Mouse (Mus musculus) embryonic facial prominence, embryonic 15.5 days (tissue): ENCODE data around the gene Nmnat2. TPM values are rescaled to one million over a fixed set of nuclear protein-coding genes. Genes with fewer than 3 reads are reported as not detected.

Source experiments
- ATAC-seq: fragments of 200-750 bp; cut with Nextera tagmentation; 2 replicates; pipeline ENCODE4 v1.8.0; 2017; ENCODE audit warnings: low read depth, moderate TSS enrichment; ENCODE audit not compliant: insufficient number of reproducible peaks, low FRiP score, low TSS enrichment
- H3K27ac ChIP-seq: fragments of 300-500 bp; sonication (generic); replicated peaks from 2 replicates; pipeline ENCODE4 v1.5.1; 2015; ENCODE audit warnings: mild to moderate bottlenecking, inconsistent platforms
- H3K27me3 ChIP-seq: fragments of 300-500 bp; sonication (generic); 2 replicates; pipeline ENCODE4 v1.6.1; 2015; ENCODE audit warnings: inconsistent platforms
- H3K36me3 ChIP-seq: fragments of 300-500 bp; sonication (generic); 2 replicates; pipeline ENCODE4 v1.6.1; 2015; ENCODE audit warnings: mild to moderate bottlenecking, inconsistent platforms
- H3K4me1 ChIP-seq: fragments of 300-500 bp; sonication (generic); 2 replicates; pipeline ENCODE4 v1.6.1; 2015; ENCODE audit warnings: inconsistent platforms
- H3K4me2 ChIP-seq: fragments of 300-500 bp; sonication (generic); replicated peaks from 2 replicates; pipeline ENCODE4 v1.6.1; 2015; ENCODE audit warnings: mild to moderate bottlenecking, inconsistent platforms
- H3K4me3 ChIP-seq: fragments of 300-500 bp; sonication (generic); replicated peaks from 2 replicates; pipeline ENCODE4 v1.5.1; 2015; ENCODE audit warnings: mild to moderate bottlenecking, inconsistent platforms
- H3K9ac ChIP-seq: fragments of 300-500 bp; sonication (generic); 2 replicates; pipeline ENCODE4 v1.6.1; 2015; ENCODE audit warnings: inconsistent platforms
- H3K9me3 ChIP-seq: fragments of 300-500 bp; sonication (generic); replicated peaks from 2 replicates; pipeline ENCODE4 v1.6.1; 2016; ENCODE audit warnings: inconsistent platforms
- WGBS: fragments of 180-500 bp; shearing (Covaris S2); methylation state at CpG from one replicate; pipeline ENCODE4 v1.1.7; 2015; 5-methylcytosine and 5-hydroxymethylcytosine counted together
- polyA plus RNA-seq: library from polyadenylated mRNA; unstranded; fragments of >200 nt; fragmentation: Nextera tagmentation; extraction: Ambion mirVana; gene quantifications from 2 replicates; pipeline ENCODE4 v1.2.1, GENCODE M21; 2015

The Nmnat2 gene
- polyA plus RNA-seq, 1 experiment from 2014 or later, result 2.8 TPM

- WGBS, result 75% methylated on average over 2 of the region's 2 CpGs
- Histone ChIP-seq H3K4me3 (no peak overlapping the region), H3K4me1 (0 out of 2 replicates have a peak, but pooled peaks cover 15% of the 10 kb centered on the region), H3K4me2 (no peak overlapping the region), H3K9me3 (no peaks in the 10 kb centered on the region), H3K27ac (no peak overlapping the region), H3K27me3 (0 out of 2 replicates have a peak, but pooled peaks cover 6% of the 10 kb centered on the region), H3K36me3 (no peaks in the 10 kb centered on the region), H3K9ac (no peak overlapping the region)
- ATAC-seq, result no peak
These were observed 86.3 kb downstream of the Nmnat2 start for GRCm38 (mm10) chr1:153041046-153041445.

- Histone ChIP-seq H3K4me3 (no peak overlapping the region), H3K27me3 (0 out of 2 replicates have a peak, but pooled peaks cover 6% of the 10 kb centered on the region), H3K4me1 (0 out of 2 replicates have a peak, but pooled peaks cover 11% of the 10 kb centered on the region), H3K4me2 (no peak overlapping the region), H3K9me3 (no peaks in the 10 kb centered on the region), H3K36me3 (no peaks in the 10 kb centered on the region), H3K9ac (no peak overlapping the region), H3K27ac (no peak overlapping the region)
- 66% methylated on average over 2 of the region's 2 CpGs for WGBS
- no peak for ATAC-seq
These were observed 87.5 kb downstream of the Nmnat2 start for GRCm38 (mm10) chr1:153042318-153042717.

GRCm38 (mm10) chr1:153043332-153043731 lies 88.5 kb downstream of the Nmnat2 start:
- H3K4me1 ChIP-seq, result peaks cover 14% of the 10 kb centered on the region; the same call in 1 of the 2 replicates
- no peak for ATAC-seq
- H3K9ac ChIP-seq, result no peak overlapping the region
- no peak overlapping the region for H3K27ac ChIP-seq
- H3K4me3 ChIP-seq, result no peak overlapping the region
- H3K4me2 ChIP-seq, result no peak overlapping the region
- H3K36me3 ChIP-seq, result no peaks in the 10 kb centered on the region
- H3K27me3 ChIP-seq, result 0 out of 2 replicates have a peak, but pooled peaks cover 6% of the 10 kb centered on the region
- no peaks in the 10 kb centered on the region for H3K9me3 ChIP-seq
- WGBS, result 58% methylated on average over 6 of the region's 6 CpGs

- H3K27me3 ChIP-seq, result 0 out of 2 replicates have a peak, but pooled peaks cover 6% of the 10 kb centered on the region
- H3K4me3 ChIP-seq, result no peak overlapping the region
- H3K9ac ChIP-seq, result no peak overlapping the region
- H3K4me1 ChIP-seq, result peaks cover 18% of the 10 kb centered on the region; the same call in 1 of the 2 replicates
- H3K36me3 ChIP-seq, result no peaks in the 10 kb centered on the region
- WGBS, result 63% methylated on average over 11 of the region's 11 CpGs
- no peak for ATAC-seq
- H3K4me2 ChIP-seq, result no peak overlapping the region
- no peaks in the 10 kb centered on the region for H3K9me3 ChIP-seq
- no peak overlapping the region for H3K27ac ChIP-seq
These were observed 90.6 kb downstream of the Nmnat2 start for GRCm38 (mm10) chr1:153045368-153045767.

GRCm38 (mm10) chr1:153048147-153048878 lies 93.5 kb downstream of the Nmnat2 start:
- peaks cover 16% of the 10 kb centered on the region; the same call in 1 of the 2 replicates for H3K4me1 ChIP-seq
- no peak overlapping the region for H3K4me2 ChIP-seq
- H3K9ac ChIP-seq, result no peak overlapping the region
- H3K36me3 ChIP-seq, result no peaks in the 10 kb centered on the region
- ATAC-seq, result peak; percentile 52; the same call in 1 of the 2 replicates
- 0 out of 2 replicates have a peak overlapping the region, but pooled peaks have one; percentile 55 for H3K27ac ChIP-seq
- no peaks in the 10 kb centered on the region for H3K9me3 ChIP-seq
- no peak overlapping the region for H3K4me3 ChIP-seq
- 0 out of 2 replicates have a peak, but pooled peaks cover 8% of the 10 kb centered on the region for H3K27me3 ChIP-seq
- WGBS, result 35% methylated on average over 14 of the region's 14 CpGs

GRCm38 (mm10) chr1:153049451-153049850 lies 94.7 kb downstream of the Nmnat2 start:
- Histone ChIP-seq H3K27ac (no peak overlapping the region), H3K4me3 (no peak overlapping the region), H3K9ac (no peak overlapping the region), H3K36me3 (no peaks in the 10 kb centered on the region), H3K9me3 (no peaks in the 10 kb centered on the region), H3K27me3 (0 out of 2 replicates have a peak, but pooled peaks cover 5% of the 10 kb centered on the region), H3K4me2 (no peak overlapping the region), H3K4me1 (peaks cover 23% of the 10 kb centered on the region)
- ATAC-seq, result no peak
- 69% methylated on average over 2 of the region's 2 CpGs for WGBS

GRCm38 (mm10) chr1:153051474-153051873 lies 96.7 kb downstream of the Nmnat2 start:
- Histone ChIP-seq H3K27ac (no peak overlapping the region), H3K4me3 (no peak overlapping the region), H3K27me3 (0 out of 2 replicates have a peak, but pooled peaks cover 2% of the 10 kb centered on the region), H3K4me2 (no peak overlapping the region), H3K9ac (no peak overlapping the region), H3K4me1 (peaks cover 26% of the 10 kb centered on the region), H3K36me3 (no peaks in the 10 kb centered on the region), H3K9me3 (no peaks in the 10 kb centered on the region)
- ATAC-seq, result no peak
- WGBS, result 84% methylated on average over 5 of the region's 5 CpGs

- Histone ChIP-seq H3K36me3 (no peaks in the 10 kb centered on the region), H3K4me1 (peaks cover 19% of the 10 kb centered on the region), H3K27ac (no peak overlapping the region), H3K4me2 (no peak overlapping the region), H3K9ac (no peak overlapping the region), H3K4me3 (no peak overlapping the region), H3K9me3 (no peaks in the 10 kb centered on the region), H3K27me3 (0 out of 2 replicates have a peak, but pooled peaks cover 2% of the 10 kb centered on the region)
- 10% methylated on average over 7 of the region's 7 CpGs for WGBS
- no peak for ATAC-seq
These were observed 98.8 kb downstream of the Nmnat2 start for GRCm38 (mm10) chr1:153053619-153054018.

GRCm38 (mm10) chr1:153054112-153054821 lies 99.5 kb downstream of the Nmnat2 start:
- Histone ChIP-seq H3K36me3 (no peaks in the 10 kb centered on the region), H3K9me3 (no peaks in the 10 kb centered on the region), H3K27ac (0 out of 2 replicates have a peak overlapping the region, but pooled peaks have one; percentile 23), H3K9ac (no peak overlapping the region), H3K4me1 (peaks cover 19% of the 10 kb centered on the region), H3K27me3 (0 out of 2 replicates have a peak, but pooled peaks cover 2% of the 10 kb centered on the region), H3K4me3 (no peak overlapping the region), H3K4me2 (no peak overlapping the region)
- ATAC-seq, result no peak
- 19% methylated on average over 11 of the region's 11 CpGs for WGBS

GRCm38 (mm10) chr1:153058290-153058689 lies 103.5 kb downstream of the Nmnat2 start:
- no peak for ATAC-seq
- H3K4me2 ChIP-seq, result no peak overlapping the region
- H3K9me3 ChIP-seq, result no peaks in the 10 kb centered on the region
- no peak overlapping the region for H3K9ac ChIP-seq
- H3K36me3 ChIP-seq, result no peaks in the 10 kb centered on the region
- WGBS, result 77% methylated on average over 7 of the region's 7 CpGs
- no peak overlapping the region for H3K27ac ChIP-seq
- H3K4me1 ChIP-seq, result peaks cover 11% of the 10 kb centered on the region
- H3K27me3 ChIP-seq, result no peaks in the 10 kb centered on the region
- no peak overlapping the region for H3K4me3 ChIP-seq

GRCm38 (mm10) chr1:153059626-153060025 lies 104.8 kb downstream of the Nmnat2 start:
- no peak overlapping the region for H3K4me2 ChIP-seq
- peaks cover 2% of the 10 kb centered on the region for H3K4me1 ChIP-seq
- H3K9ac ChIP-seq, result no peak overlapping the region
- H3K4me3 ChIP-seq, result no peak overlapping the region
- no peaks in the 10 kb centered on the region for H3K9me3 ChIP-seq
- 88% methylated on average over 9 of the region's 9 CpGs for WGBS
- H3K36me3 ChIP-seq, result no peaks in the 10 kb centered on the region
- ATAC-seq, result no peak
- H3K27ac ChIP-seq, result no peak overlapping the region
- no peaks in the 10 kb centered on the region for H3K27me3 ChIP-seq
